In genomic region chr1:171044365-171045078, GRCm38 (mm10) we compare ENCODE assay signal across 8 mouse cellular contexts. TPM values are rescaled to one million over a fixed set of nuclear protein-coding genes. Genes with fewer than 3 reads are reported as not detected.
DNase-seq lines count a peak whose midpoint lies in the region; ATAC-seq and TF ChIP-seq lines count a peak whose summit lies in the region.

No protein-coding gene starts in this region.

- H3K4me1 ChIP-seq in heart, embryonic 11.5 days (ENCODE audit: control insufficient read depth, insufficient read depth, low read length): peaks cover 3% of the 10 kb centered on the region; the same call in 1 of the 2 replicates
- no peaks in the 10 kb centered on the region for H3K4me1 ChIP-seq in kidney, embryonic 15.5 days
- H3K4me1 ChIP-seq in limb, embryonic 15.5 days: peaks cover 6% of the 10 kb centered on the region; the same call in 1 of the 2 replicates
- no peaks in the 10 kb centered on the region for H3K4me1 ChIP-seq in midbrain, postnatal 0 days (ENCODE audit: insufficient read depth, low read length)

- peak; percentile 95 for ATAC-seq in erythroblast, adult 5-6 weeks (replicated peaks; ENCODE audit: low FRiP score, poor library complexity, severe bottlenecking)
- peak; percentile 87 for ATAC-seq in heart, embryonic 11.5 days (replicated peaks; ENCODE audit: insufficient number of reproducible peaks, low FRiP score, low TSS enrichment)
- ATAC-seq in kidney, embryonic 15.5 days (replicated peaks; ENCODE audit: low FRiP score): peak; percentile 96
- ATAC-seq in limb, embryonic 15.5 days (ENCODE audit: insufficient number of reproducible peaks, low FRiP score, low TSS enrichment, low read depth): peak; percentile 94
- peak; percentile 92 for ATAC-seq in midbrain, postnatal 0 days (ENCODE audit: low FRiP score)

- H3K4me3 ChIP-seq in heart, embryonic 11.5 days (ENCODE audit: low read depth, low read length): peak overlapping the region; percentile 70
- H3K4me3 ChIP-seq in kidney, embryonic 15.5 days (replicated peaks): peak overlapping the region; percentile 54
- peak overlapping the region; percentile 73 for H3K4me3 ChIP-seq in limb, embryonic 15.5 days
- peak overlapping the region; percentile 57 for H3K4me3 ChIP-seq in midbrain, postnatal 0 days (ENCODE audit: low read depth, low read length)

- peak; percentile 91 for DNase-seq in 416B (ENCODE audit: low read depth)
- DNase-seq in brain, adult 2 months (ENCODE audit: low read depth, low spot score): peak; percentile 95
- peak; percentile 94 for DNase-seq in midbrain, postnatal 0 days (ENCODE audit: low spot score)
- peak; percentile 64 to 69 for DNase-seq in spleen, postnatal 14 days (ENCODE audit: low spot score in 2 of 2)

- H3K4me2 ChIP-seq in heart, embryonic 11.5 days: peak overlapping the region; percentile 67
- H3K4me2 ChIP-seq in kidney, embryonic 15.5 days: peak overlapping the region; percentile 63
- peak overlapping the region; percentile 47 for H3K4me2 ChIP-seq in limb, embryonic 15.5 days
- peak overlapping the region; percentile 48 for H3K4me2 ChIP-seq in midbrain, postnatal 0 days (ENCODE audit: low read depth, low read length, poor library complexity, severe bottlenecking)

- peak overlapping the region; percentile 67 for H3K9ac ChIP-seq in heart, embryonic 11.5 days (ENCODE audit: low read depth, low read length)
- peak overlapping the region; percentile 49 for H3K9ac ChIP-seq in kidney, embryonic 15.5 days
- H3K9ac ChIP-seq in limb, embryonic 15.5 days: peak overlapping the region; percentile 39
- peak overlapping the region; percentile 57 for H3K9ac ChIP-seq in midbrain, postnatal 0 days (replicated peaks; ENCODE audit: low read length, poor library complexity, severe bottlenecking)

- peak; percentile 1; the same call in 1 of the 2 replicates for TF ChIP-seq CTCF in midbrain, postnatal 0 days (IDR thresholded peaks at IDR 0.05)

- WGBS in heart, embryonic 11.5 days (ENCODE audit: insufficient replicate concordance): under 1% methylated on average over 33 of the region's 33 CpGs
- WGBS in kidney, embryonic 15.5 days: under 1% methylated on average over 33 of the region's 33 CpGs
- WGBS in limb, embryonic 15.5 days: under 1% methylated on average over 33 of the region's 33 CpGs
- under 1% methylated on average over 33 of the region's 33 CpGs for WGBS in midbrain, postnatal 0 days

- H3K27ac ChIP-seq in heart, embryonic 11.5 days (ENCODE audit: low read depth, low read length): peak overlapping the region; percentile 73
- peak overlapping the region; percentile 78 for H3K27ac ChIP-seq in kidney, embryonic 15.5 days
- H3K27ac ChIP-seq in limb, embryonic 15.5 days: peak overlapping the region; percentile 94
- peak overlapping the region; percentile 86 for H3K27ac ChIP-seq in midbrain, postnatal 0 days (ENCODE audit: low read depth, low read length)

- no peaks in the 10 kb centered on the region for H3K27me3 ChIP-seq in heart, embryonic 11.5 days (ENCODE audit: control insufficient read depth, insufficient read depth, low read length)
- H3K27me3 ChIP-seq in kidney, embryonic 15.5 days: peaks cover 6% of the 10 kb centered on the region; the same call in 1 of the 2 replicates
- H3K27me3 ChIP-seq in limb, embryonic 15.5 days: no peaks in the 10 kb centered on the region
- no peaks in the 10 kb centered on the region for H3K27me3 ChIP-seq in midbrain, postnatal 0 days (ENCODE audit: insufficient read depth, low read length)

- no peaks in the 10 kb centered on the region for H3K36me3 ChIP-seq in heart, embryonic 11.5 days (ENCODE audit: control insufficient read depth, insufficient read depth, low read length)
- H3K36me3 ChIP-seq in kidney, embryonic 15.5 days: no peaks in the 10 kb centered on the region
- no peaks in the 10 kb centered on the region for H3K36me3 ChIP-seq in limb, embryonic 15.5 days
- no peaks in the 10 kb centered on the region for H3K36me3 ChIP-seq in midbrain, postnatal 0 days (ENCODE audit: insufficient read depth, low read length)

- no peaks in the 10 kb centered on the region for H3K9me3 ChIP-seq in heart, embryonic 11.5 days (replicated peaks; ENCODE audit: control insufficient read depth, low read length)
- no peaks in the 10 kb centered on the region for H3K9me3 ChIP-seq in kidney, embryonic 15.5 days (replicated peaks)
- H3K9me3 ChIP-seq in limb, embryonic 15.5 days: no peaks in the 10 kb centered on the region
- H3K9me3 ChIP-seq in midbrain, postnatal 0 days (ENCODE audit: low read length): no peaks in the 10 kb centered on the region

RNA-seq across cellular contexts. Expression of gene Fcgr3, which starts 20.2 kb away (rescaled TPM):
- 100 and 146 TPM in 2 replicates for total RNA-seq in erythroblast, adult 5-6 weeks (2015; ENCODE audit: low replicate concordance)
- total RNA-seq in erythroblast, adult 5-6 weeks (2017; ENCODE audit: low replicate concordance): 78.3 and 110 TPM in 2 replicates
- 3.8 and 4.4 TPM in 2 replicates for polyA plus RNA-seq in heart, embryonic 11.5 days (2014; fragmentation: Nextera tagmentation; extraction: Ambion mirVana)
- polyA plus RNA-seq in kidney, embryonic 15.5 days (2015; fragmentation: Nextera tagmentation; extraction: Ambion mirVana): 7.8 and 10.5 TPM in 2 replicates
- 25.9 and 32.2 TPM in 2 replicates for polyA plus RNA-seq in limb, embryonic 15.5 days (2015; fragmentation: Nextera tagmentation; extraction: Ambion mirVana)
- total RNA-seq in midbrain, postnatal 0 days (2014; rRNA removed): 18.1 and 19.8 TPM in 2 replicates
- 12.8 and 14.2 TPM in 2 replicates for polyA plus RNA-seq in midbrain, postnatal 0 days (2015; fragmentation: Nextera tagmentation; extraction: Ambion mirVana)

RNA-seq across cellular contexts. Expression of gene Fcgr4, which starts 25.8 kb away (rescaled TPM):
- total RNA-seq in erythroblast, adult 5-6 weeks (2015; ENCODE audit: low replicate concordance): 15.3 and 27.5 TPM in 2 replicates
- total RNA-seq in erythroblast, adult 5-6 weeks (2017; ENCODE audit: low replicate concordance): 9.3 and 10.6 TPM in 2 replicates
- 0.23 TPM in 1 of 2 replicates, not detected in the other for polyA plus RNA-seq in heart, embryonic 11.5 days (2014; fragmentation: Nextera tagmentation; extraction: Ambion mirVana)
- polyA plus RNA-seq in kidney, embryonic 15.5 days (2015; fragmentation: Nextera tagmentation; extraction: Ambion mirVana): 1.2 and 1.3 TPM in 2 replicates
- 1.0 and 1.1 TPM in 2 replicates for polyA plus RNA-seq in limb, embryonic 15.5 days (2015; fragmentation: Nextera tagmentation; extraction: Ambion mirVana)
- total RNA-seq in midbrain, postnatal 0 days (2014; rRNA removed): 0.57 TPM in 1 of 2 replicates, not detected in the other
- 0.25 and 0.48 TPM in 2 replicates for polyA plus RNA-seq in midbrain, postnatal 0 days (2015; fragmentation: Nextera tagmentation; extraction: Ambion mirVana)

Comparison
In these comparisons a context has a peak if more than half of its experiments do, and no peak if none do; other contexts are left out.
1. Peak in every context shown above with its lines: DNase-seq, ATAC-seq, H3K4me3 ChIP-seq and H3K27ac ChIP-seq.